Mouse (Mus musculus) small intestine, adult 2 months (tissue): Measurements from ENCODE around the gene Urad. TPM values are rescaled to one million over a fixed set of nuclear protein-coding genes. Genes with fewer than 3 reads are reported as not detected.

Experiments
- H3K27ac ChIP-seq: fragments of 200-500 bp; 2 replicates; pipeline ENCODE4 v1.5.1; 2012; ENCODE audit warnings: low read depth, low read length, control low read depth, inconsistent platforms; ENCODE audit not compliant: insufficient read depth
- H3K27me3 ChIP-seq: fragments of 200-500 bp; 2 replicates; pipeline ENCODE4 v1.6.1; 2012; ENCODE audit warnings: mild to moderate bottlenecking, moderate library complexity, low read length, inconsistent platforms; ENCODE audit not compliant: control insufficient read depth, insufficient read depth
- H3K36me3 ChIP-seq: fragments of 200-500 bp; 2 replicates; pipeline ENCODE4 v1.6.1; 2012; ENCODE audit warnings: mild to moderate bottlenecking, low read length, control low read depth, inconsistent platforms; ENCODE audit not compliant: control insufficient read depth, insufficient read depth
- H3K4me1 ChIP-seq: fragments of 200-500 bp; 2 replicates; pipeline ENCODE4 v1.6.1; 2012; ENCODE audit warnings: low read length, inconsistent platforms, mixed read lengths; ENCODE audit not compliant: control insufficient read depth, insufficient read depth, insufficient read length
- H3K4me3 ChIP-seq: fragments of 200-500 bp; 2 replicates; pipeline ENCODE4 v1.5.1; 2012; ENCODE audit warnings: low read depth, mild to moderate bottlenecking, control low read depth, inconsistent platforms, low read length, moderate library complexity
- CTCF ChIP-seq: fragments of 200-500 bp; IDR thresholded peaks from 2 replicates; pipeline ENCODE4 v1.5.1; 2012; ENCODE audit warnings: low read depth, mild to moderate bottlenecking, control low read depth, inconsistent platforms, low read length, moderate library complexity, mixed read lengths; ENCODE audit not compliant: insufficient replicate concordance, insufficient read length; ENCODE audit errors: extremely low read depth
- POLR2A ChIP-seq: fragments of 200-500 bp; IDR thresholded peaks from 2 replicates; pipeline ENCODE4 v1.6.1; 2012; ENCODE audit warnings: low read depth, mild to moderate bottlenecking, control low read depth, inconsistent platforms, low read length, moderate library complexity
- WGBS: fragments of 180-500 bp; shearing (Covaris S2); methylation state at CpG from one replicate; pipeline ENCODE4 v1.1.7; 2018; 5-methylcytosine and 5-hydroxymethylcytosine counted together
- polyA plus RNA-seq: library from polyadenylated mRNA; depleted of rRNA; stranded (reverse); fragments of >200 nt; gene quantifications from 2 replicates; pipeline ENCODE4 v1.2.3, GENCODE M21; 2012; rRNA removed

Gene Urad
- 3.1 and 4.7 TPM in 2 replicates for polyA plus RNA-seq

DNA sequence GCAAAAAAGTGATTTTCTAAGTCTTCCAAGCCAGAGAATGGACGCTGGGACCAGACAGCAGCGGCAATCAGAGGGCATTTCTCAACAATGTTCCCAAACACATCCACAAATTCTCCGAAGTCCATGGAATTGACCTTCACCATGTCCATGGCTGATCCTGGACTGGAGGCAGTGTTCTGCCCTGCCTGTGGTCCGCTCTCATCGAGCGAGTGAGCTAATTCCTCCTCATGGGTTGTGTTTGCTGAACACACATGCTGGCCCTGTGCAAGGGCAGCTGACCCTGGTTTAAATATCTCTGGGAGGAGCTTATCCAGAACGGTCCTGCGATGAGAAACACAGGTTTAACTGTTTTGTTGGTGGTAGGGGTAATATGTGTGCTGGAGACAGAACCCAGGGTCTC is at the start of gene Urad:
Gene Urad (minus strand): TSS at position 258 of the 400 bp plus-strand sequence.
- Histone ChIP-seq H3K36me3 (no peaks in the 10 kb centered on the region), H3K27ac (no peak within 1 kb of the TSS), H3K4me1 (peaks cover 5% of the 10 kb centered on the region; the same call in 1 of the 2 replicates), H3K4me3 (no peak within 1 kb of the TSS), H3K27me3 (no peaks in the 10 kb centered on the region; the same call in 1 of the 2 replicates)
- WGBS, result 58% methylated on average over 8 of the region's 8 CpGs
- TF ChIP-seq POLR2A, result no peak
- TF ChIP-seq CTCF, result no peak

DNA sequence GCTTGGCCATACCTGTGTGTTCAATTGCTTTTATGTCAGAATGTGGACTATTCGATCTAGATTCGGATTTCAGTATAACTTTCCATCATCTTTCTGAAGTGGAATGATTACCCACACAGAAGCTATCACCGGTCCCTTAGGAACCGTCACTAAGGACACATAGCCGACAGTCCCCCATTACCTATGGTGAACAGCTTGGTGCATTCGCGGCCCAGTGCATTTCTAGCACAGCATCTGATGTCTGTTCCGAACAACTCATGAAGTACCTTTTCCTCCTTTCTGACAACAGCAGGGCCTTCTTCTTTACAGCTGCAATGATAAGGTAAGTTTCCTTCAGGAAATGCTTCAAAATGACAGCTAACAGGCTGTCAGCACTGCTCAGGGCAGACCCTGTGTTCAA is 48.0 kb upstream of the Urad start:
- H3K27me3 ChIP-seq, result no peaks in the 10 kb centered on the region
- WGBS, result 85% methylated on average over 8 of the region's 8 CpGs
- no peak overlapping the region for H3K27ac ChIP-seq
- H3K4me3 ChIP-seq, result no peak overlapping the region
- no peaks in the 10 kb centered on the region for H3K4me1 ChIP-seq
- no peaks in the 10 kb centered on the region for H3K36me3 ChIP-seq
- TF ChIP-seq POLR2A (no peak), CTCF (no peak)

DNA sequence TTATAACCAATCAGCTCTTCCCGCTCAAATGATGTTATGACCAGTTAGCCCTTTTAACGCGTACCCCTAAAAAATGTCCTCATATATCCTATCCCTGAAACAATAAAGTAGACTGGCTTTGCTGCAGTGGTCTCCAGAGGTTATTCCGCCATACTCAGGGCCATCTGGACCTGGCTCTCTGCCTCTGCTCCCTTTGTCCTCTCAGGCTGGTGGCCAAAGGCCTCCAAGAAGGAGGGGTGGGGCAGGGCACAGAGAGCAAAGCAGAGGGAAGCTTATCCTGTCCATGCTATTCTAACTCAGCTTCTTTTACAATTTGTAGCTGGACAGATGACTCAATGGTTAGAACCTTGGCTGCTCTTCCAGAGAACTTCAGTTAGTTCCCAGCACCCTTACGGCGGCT is 46.0 kb upstream of the Urad start:
- Histone ChIP-seq H3K27me3 (no peaks in the 10 kb centered on the region), H3K36me3 (no peaks in the 10 kb centered on the region), H3K4me1 (0 out of 2 replicates have a peak, but pooled peaks cover 3% of the 10 kb centered on the region), H3K4me3 (no peak overlapping the region), H3K27ac (no peak overlapping the region)
- TF ChIP-seq POLR2A (no peak), CTCF (no peak)
- 93% methylated on average over 6 of the region's 6 CpGs for WGBS

DNA sequence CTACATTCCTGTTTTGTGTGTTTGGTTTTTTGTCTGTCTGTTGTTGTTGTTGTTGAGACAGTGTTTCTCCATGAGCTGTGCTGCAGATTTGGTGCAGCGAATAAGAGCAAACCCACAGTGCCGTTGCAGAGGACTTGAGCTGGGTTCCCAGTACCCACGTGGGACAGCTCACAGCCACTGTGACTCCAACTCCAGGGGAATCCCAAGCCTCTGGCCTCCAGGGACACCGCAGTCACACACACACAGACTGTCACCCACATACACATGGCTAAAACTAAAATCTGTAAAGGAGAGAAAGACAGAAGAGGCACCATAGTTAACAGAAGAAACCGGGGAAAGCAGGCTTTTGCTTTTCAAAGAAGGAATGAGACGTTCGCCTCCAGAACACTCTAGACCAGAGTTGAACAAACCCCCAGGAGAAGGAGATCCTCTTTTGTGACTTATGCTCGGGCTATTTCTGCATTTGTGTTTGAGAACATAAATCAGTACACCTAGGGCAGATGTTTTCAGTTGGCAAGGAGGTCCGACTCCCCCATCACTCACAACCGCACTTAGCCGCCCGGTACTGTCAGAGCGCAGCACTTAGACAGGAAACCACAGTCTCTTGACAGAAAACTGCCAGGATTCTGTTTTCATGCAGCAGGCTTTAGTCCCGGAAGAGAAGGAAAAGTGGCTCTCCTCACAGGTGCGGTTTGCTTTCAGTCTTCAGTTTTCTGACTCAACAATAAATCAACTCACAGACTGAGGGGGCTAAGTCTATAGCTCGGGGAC is 43.9 kb upstream of the Urad start:
- Histone ChIP-seq H3K36me3 (no peaks in the 10 kb centered on the region), H3K4me3 (no peak overlapping the region), H3K27me3 (no peaks in the 10 kb centered on the region), H3K27ac (no peak overlapping the region), H3K4me1 (0 out of 2 replicates have a peak, but pooled peaks cover 3% of the 10 kb centered on the region)
- WGBS, result 51% methylated on average over 16 of the region's 16 CpGs
- no peak for TF ChIP-seq CTCF
- TF ChIP-seq POLR2A, result no peak

DNA sequence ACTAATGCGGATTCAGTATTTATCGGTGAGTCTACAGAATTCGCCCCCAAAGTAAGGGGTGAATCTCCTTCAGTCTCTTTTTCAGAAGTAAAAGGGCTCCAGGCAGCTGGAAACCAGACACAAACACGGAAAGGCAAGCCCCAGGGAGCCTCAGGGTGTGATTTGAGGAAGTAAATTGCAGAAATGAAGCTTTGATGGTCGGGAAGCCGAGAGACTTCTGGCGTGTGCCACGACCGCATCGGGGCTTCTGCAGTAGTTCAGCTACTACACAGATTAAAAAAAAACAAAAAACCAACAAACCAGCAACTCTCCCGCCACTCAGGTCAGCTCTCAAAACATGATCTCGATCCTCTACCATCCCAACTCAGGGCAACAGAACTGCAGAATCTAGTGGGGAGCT is 40.8 kb upstream of the Urad start:
- no peaks in the 10 kb centered on the region for H3K36me3 ChIP-seq
- no peaks in the 10 kb centered on the region; the same call in 1 of the 2 replicates for H3K27me3 ChIP-seq
- no peak overlapping the region for H3K27ac ChIP-seq
- H3K4me1 ChIP-seq, result 0 out of 2 replicates have a peak, but pooled peaks cover 3% of the 10 kb centered on the region
- TF ChIP-seq CTCF (no peak), POLR2A (no peak)
- no peak overlapping the region for H3K4me3 ChIP-seq
- WGBS, result 64% methylated on average over 12 of the region's 12 CpGs

DNA sequence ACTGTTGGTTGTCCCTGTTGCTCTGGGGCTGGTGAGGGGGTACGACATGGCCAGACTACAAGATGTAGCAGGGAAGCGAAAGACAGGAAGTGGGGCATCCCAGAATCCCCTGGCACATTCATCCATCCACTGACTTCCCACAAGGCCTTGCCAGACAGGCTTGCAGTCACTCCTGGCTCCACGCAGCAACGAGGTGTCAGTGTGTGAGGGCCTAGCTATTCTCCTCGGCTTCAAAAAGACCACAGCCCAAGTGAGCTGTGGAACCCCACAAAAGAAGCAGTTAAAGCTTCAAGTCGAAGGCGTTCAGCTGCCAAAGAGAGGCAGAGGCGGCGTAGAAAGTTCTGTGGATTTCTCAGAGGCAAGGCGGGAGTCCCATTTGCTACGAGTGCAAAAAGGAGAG is 36.2 kb upstream of the Urad start:
- TF ChIP-seq POLR2A (no peak), CTCF (no peak)
- no peak overlapping the region for H3K27ac ChIP-seq
- WGBS, result 88% methylated on average over 11 of the region's 11 CpGs

DNA sequence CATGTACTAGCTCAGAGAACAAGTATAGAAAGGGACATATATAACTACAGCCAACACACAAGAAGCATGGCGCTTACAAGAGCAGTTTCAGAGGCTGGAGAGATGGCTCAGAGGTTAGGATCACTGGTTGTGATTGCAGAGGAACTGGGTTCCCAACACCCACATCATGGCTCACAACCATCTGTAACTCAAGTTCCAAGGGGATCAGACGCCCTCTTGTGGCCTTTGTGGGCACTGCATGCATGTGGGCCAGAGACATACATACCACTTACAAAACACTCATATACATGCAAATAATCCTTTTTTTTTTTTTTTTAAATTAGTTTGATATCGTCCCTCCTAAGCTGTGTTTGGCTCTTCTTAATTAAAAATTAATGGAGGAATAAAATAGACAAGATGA is 35.3 kb upstream of the Urad start:
- Histone ChIP-seq H3K4me3 (no peak overlapping the region), H3K36me3 (no peaks in the 10 kb centered on the region), H3K27ac (no peak overlapping the region), H3K4me1 (no peaks in the 10 kb centered on the region), H3K27me3 (no peaks in the 10 kb centered on the region; the same call in 1 of the 2 replicates)
- 46% methylated on average over 3 of the region's 3 CpGs for WGBS
- no peak for TF ChIP-seq POLR2A
- TF ChIP-seq CTCF, result peak; percentile 61; the same call in 1 of the 2 replicates

More for the DNA sequence above, 36.2 kb upstream of the Urad start:
- Histone ChIP-seq H3K27me3 (no peaks in the 10 kb centered on the region; the same call in 1 of the 2 replicates), H3K4me3 (no peak overlapping the region), H3K4me1 (no peaks in the 10 kb centered on the region), H3K36me3 (no peaks in the 10 kb centered on the region)
